Mouse (Mus musculus): ENCODE measurements around the gene Cyp39a1. TPM values are rescaled to one million over a fixed set of nuclear protein-coding genes. Genes with fewer than 3 reads are reported as not detected.

Gene Cyp39a1
- polyA plus RNA-seq, 1 experiment from 2014 or later: 12.3 TPM

DNA sequence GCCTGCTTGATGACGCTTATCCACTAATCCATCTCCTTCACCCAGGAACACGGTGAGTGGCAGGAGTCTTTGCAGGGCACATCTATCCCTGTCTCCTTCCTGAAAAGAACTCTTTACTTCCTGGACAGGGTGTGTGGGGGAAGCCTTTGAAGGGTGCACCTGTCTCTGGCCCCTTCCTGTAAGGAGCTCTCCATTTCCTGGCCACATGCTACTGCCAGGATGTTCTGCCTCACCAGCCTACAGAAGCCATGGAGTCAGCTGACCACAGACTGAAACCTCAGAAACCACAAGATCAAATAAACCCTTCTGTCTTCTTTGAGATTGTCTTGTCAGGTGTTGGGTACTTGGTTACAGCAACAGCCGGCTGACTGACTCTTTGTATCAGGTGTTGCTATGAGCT, 22.1 kb upstream of the Cyp39a1 start:
- H3K27me3 ChIP-seq: no peaks in the 10 kb centered on the region
- CTCF ChIA-PET: no interaction called here
- ATAC-seq: no peak

DNA sequence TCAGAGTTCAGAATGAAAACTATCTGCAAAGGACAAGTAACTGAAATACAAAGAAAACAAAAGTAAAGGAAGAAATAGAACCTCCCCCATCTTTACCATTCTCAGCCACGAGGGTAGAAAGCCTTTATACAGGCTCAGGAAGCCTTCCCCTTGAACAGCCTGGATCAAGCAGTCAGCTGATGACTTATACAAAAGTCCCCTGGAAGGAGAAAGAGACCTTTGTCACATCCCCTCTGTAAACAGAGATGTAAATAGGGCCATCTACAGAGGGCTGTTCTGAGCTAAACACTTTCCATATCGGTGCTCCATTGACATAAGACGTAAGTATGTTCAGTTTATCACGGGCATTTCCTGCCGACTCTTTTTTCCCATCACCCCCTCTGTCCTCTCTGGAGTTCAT, 20.3 kb upstream of the Cyp39a1 start:
- H3K27me3 ChIP-seq: no peaks in the 10 kb centered on the region
- CTCF ChIA-PET: interaction anchor here (0.8 kb wide), 1 partner anchor 26 kb away, joined by 3 read pairs; no protein-coding TSS in a partner anchor
- TF ChIP-seq CTCF (IDR thresholded peaks at IDR 0.05): no peak
- in situ Hi-C loops (cut with MboI; ENCODE audit: low pct_unique_long_range_greater_than_20kb): no loop called here
- DNase-seq (ENCODE audit: low read depth, low spot score) (no peak), ATAC-seq (no peak)
- POLR2A ChIA-PET: no interaction called here

More for the DNA sequence above, 22.1 kb upstream of the Cyp39a1 start:
- TF ChIP-seq CTCF (IDR thresholded peaks at IDR 0.05): no peak
- DNase-seq (ENCODE audit: low read depth, low spot score): no peak
- in situ Hi-C loops (cut with MboI; ENCODE audit: low pct_unique_long_range_greater_than_20kb): no loop called here
- POLR2A ChIA-PET: no interaction called here

DNA sequence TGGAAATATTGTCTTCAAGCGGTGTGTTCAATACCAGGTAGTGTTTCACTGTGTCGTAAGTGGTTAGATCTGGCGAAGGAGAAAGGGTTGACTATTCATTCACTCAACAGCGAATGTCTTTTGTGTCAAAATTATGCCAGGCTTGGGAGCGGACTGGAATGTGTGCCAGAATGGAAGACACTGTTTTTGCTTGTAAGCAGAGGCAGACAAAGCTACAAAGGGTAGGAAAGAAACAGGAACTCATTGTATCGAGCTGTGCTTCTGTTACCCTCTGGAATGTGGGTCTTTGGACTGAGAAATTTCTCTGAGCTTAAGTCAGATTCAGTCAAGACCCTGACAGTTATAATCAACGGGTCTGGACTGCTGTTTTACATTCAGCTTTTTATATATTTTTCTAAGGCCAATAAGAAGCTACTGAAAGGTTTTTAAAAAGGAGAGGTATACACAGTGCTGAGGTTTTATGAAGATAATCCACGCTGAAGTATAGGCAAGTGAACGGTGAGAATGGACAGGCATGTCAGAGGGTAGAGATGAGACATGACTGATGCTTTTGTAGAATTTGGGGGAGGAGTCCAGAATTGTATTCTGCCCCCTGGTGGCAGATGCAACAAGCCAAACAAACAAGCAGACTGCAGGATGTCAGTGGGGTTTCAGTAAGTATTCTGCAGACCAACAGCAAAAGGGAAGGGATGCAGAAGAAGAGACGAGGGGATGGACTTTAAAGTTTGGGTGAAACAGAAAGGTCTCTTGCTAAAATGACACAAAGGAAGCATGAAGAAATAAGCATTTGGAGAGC, 17.4 kb upstream of the Cyp39a1 start:
- in situ Hi-C loops (cut with MboI; ENCODE audit: low pct_unique_long_range_greater_than_20kb): no loop called here
- H3K27me3 ChIP-seq: no peaks in the 10 kb centered on the region
- ChIA-PET CTCF (interaction anchor here (1.1 to 1.3 kb wide), 2 partner anchors 9 to 11 kb away, joined by 3 read pairs; no protein-coding TSS in a partner anchor), POLR2A (no interaction called here)
- TF ChIP-seq CTCF (IDR thresholded peaks at IDR 0.05): peak; percentile 57
- ATAC-seq (no peak), DNase-seq (ENCODE audit: low read depth, low spot score) (no peak)

DNA sequence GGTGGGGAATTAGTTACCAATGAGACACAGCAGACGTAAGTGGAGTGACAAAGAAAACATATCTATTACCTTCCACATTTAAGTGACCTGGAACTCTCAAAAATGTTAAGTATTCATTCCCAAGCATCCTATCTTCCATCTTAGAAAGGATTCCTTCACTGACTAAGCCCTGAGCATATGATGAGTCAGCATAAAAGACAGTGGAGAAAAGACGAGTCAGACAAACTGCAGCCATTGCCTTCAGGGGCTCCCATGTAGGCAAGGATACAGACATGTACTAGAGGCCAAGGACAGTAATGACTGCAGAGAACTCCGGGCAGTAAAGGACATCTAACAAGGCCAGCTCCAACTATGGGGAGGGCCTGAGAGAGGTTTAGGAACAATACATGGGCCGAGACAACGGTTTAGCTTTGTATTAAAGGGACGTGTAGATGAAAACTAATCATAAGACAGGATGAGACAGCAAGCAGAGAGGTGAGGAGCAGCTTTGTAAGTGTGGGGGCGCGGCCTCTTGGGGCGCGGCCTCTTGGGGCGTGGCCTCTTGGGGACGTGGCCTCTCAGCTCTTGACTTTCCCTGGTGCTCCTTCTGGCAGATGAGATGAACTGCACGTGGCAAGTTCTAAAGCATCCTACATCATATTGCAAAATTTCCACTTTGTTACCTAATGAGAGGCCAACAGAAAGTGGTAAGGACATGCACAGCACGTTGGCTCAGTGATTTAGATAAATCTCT, 15.7 kb upstream of the Cyp39a1 start:
- no peak for ATAC-seq
- no peak for TF ChIP-seq CTCF (IDR thresholded peaks at IDR 0.05)
- CTCF ChIA-PET: interaction anchor here (1.2 kb wide), 1 partner anchor 10 kb away, joined by 3 read pairs; no protein-coding TSS in a partner anchor
- no peaks in the 10 kb centered on the region for H3K27me3 ChIP-seq
- in situ Hi-C loops (cut with MboI; ENCODE audit: low pct_unique_long_range_greater_than_20kb): no loop called here
- DNase-seq (ENCODE audit: low read depth, low spot score): no peak
- POLR2A ChIA-PET: no interaction called here

DNA sequence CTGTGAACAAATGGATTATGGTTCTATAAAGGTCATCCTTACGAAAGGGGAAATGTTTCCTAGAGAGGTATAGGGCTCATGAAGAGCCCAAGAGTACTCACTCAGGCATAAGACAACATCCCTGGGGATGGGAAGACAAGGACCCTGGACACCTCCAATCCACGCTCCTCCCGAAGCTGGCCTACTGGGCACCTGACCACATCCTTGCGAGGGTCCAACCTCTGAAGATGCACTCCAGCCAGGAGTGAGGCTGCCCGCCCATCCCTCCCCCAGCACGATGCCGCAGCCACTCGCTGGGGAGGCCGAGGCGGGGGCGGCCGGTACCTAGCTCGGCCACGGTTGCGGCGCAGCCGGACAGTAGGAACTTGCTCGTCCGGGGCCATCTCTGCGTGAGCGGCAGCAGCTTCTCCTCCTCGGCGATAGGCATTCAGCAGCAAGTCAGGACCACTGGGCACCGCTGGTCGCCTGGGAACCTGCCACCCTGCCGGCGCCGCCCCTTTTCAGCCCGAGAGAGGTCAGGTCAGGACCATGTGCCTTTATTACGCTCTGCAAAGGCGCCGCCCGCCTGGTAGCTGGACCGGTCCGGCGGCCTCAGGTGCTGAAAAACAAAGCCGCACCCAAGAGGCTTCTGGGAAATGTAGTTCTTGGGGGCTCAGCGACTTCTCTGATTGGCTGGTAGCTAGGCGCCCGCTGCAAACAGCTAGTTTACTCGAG, 492 bp upstream of the Cyp39a1 start, which contains the start of gene Slc25a27:
Gene Slc25a27 (minus strand): TSS at position 639 of the 714 bp plus-strand sequence.
- ATAC-seq: peak; percentile 94
- no peaks in the 10 kb centered on the region for H3K27me3 ChIP-seq
- no peak for TF ChIP-seq CTCF (IDR thresholded peaks at IDR 0.05)
- ChIA-PET POLR2A (no interaction called here), CTCF (interaction anchor here (1.2 to 1.3 kb wide), 2 partner anchors 22 to 202 kb away, joined by 3 read pairs; no protein-coding TSS in a partner anchor)
- in situ Hi-C loops (cut with MboI; ENCODE audit: low pct_unique_long_range_greater_than_20kb): no loop called here
- DNase-seq (ENCODE audit: low read depth, low spot score): peak; percentile 71

DNA sequence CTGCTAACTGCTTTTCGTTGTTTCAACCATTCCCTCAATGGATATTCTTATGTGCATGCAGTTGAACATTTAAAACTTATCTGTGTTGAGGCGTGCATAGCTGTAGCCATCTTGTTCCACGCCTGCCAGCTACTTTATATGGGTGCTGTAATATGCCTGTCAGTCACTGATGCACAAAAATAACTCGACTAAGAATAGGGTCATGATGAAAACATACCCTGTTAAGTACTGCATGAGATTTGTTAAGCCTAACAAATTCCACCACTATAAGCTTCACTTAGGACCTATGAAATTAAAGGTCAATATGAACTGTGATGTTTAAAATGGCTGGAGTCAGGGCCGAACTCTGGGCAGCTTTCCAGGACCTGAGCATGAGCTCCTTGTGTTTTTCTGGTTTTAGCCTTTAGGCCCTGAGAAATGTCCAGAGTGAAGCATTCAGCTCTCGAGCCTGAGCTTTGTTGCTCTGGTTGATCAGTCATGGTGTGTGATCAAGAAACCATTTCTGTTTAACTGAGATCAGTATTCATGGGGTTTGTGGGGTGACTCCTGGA, 2.0 kb downstream of the Cyp39a1 start:
- no peak for ATAC-seq
- no peaks in the 10 kb centered on the region for H3K27me3 ChIP-seq
- ChIA-PET CTCF (interaction anchor here (1.3 to 1.7 kb wide), 2 partner anchors 9 to 11 kb away, joined by 3 to 5 read pairs; no protein-coding TSS in a partner anchor), POLR2A (no interaction called here)
- no peak for DNase-seq (ENCODE audit: low read depth, low spot score)
- no peak for TF ChIP-seq CTCF (IDR thresholded peaks at IDR 0.05)
- in situ Hi-C loops (cut with MboI; ENCODE audit: low pct_unique_long_range_greater_than_20kb): no loop called here

DNA sequence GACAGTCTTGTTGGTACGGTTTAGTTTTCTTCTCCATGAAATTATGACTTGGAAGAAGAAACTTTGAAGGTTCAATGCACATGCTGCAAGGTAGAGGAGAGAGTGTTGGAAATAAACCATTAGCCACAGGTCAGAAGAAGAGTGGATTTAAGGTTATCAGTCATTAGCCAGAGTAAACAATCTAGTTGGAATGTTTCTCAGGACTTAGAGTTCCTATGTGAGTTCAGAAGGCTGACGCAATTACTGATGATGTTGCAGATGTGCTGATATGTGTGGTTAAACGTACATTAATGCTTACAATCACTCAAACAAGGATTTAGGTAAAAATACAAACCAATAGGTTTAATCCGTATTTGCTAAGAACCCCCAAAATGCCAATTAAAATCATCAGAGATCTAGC, 4.7 kb downstream of the Cyp39a1 start:
- no peak for ATAC-seq
- in situ Hi-C loops (cut with MboI; ENCODE audit: low pct_unique_long_range_greater_than_20kb): no loop called here
- no peak for DNase-seq (ENCODE audit: low read depth, low spot score)
- CTCF ChIA-PET: no interaction called here
- no peak for TF ChIP-seq CTCF (IDR thresholded peaks at IDR 0.05)
- H3K27me3 ChIP-seq: no peaks in the 10 kb centered on the region
- POLR2A ChIA-PET: no interaction called here

DNA sequence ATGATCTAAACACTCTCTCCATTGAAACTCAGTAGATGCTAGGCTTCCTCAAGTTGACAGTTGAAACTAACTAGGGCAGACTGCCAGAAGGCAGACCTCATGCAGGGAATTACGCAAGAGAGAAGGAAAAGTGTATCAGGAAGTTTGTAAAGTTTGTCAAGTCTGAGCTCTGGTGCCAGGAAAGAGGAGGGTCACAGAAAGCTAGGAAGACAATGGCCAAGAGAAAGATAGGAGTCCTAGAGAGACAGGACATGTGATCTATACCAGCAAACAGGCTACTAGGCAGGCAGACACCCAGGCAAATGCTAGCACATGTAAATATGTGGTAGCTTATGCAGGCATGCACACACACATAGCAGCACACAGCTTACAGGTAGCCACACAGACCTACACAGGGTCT, 8.0 kb downstream of the Cyp39a1 start:
- in situ Hi-C loops (cut with MboI; ENCODE audit: low pct_unique_long_range_greater_than_20kb): no loop called here
- H3K27me3 ChIP-seq: no peaks in the 10 kb centered on the region
- no peak for TF ChIP-seq CTCF (IDR thresholded peaks at IDR 0.05)
- DNase-seq (ENCODE audit: low read depth, low spot score): no peak
- POLR2A ChIA-PET: interaction anchor here (0.9 kb wide), 1 partner anchor 1479 kb away, joined by 3 read pairs; no protein-coding TSS in a partner anchor
- no peak for ATAC-seq
- CTCF ChIA-PET: no interaction called here

DNA sequence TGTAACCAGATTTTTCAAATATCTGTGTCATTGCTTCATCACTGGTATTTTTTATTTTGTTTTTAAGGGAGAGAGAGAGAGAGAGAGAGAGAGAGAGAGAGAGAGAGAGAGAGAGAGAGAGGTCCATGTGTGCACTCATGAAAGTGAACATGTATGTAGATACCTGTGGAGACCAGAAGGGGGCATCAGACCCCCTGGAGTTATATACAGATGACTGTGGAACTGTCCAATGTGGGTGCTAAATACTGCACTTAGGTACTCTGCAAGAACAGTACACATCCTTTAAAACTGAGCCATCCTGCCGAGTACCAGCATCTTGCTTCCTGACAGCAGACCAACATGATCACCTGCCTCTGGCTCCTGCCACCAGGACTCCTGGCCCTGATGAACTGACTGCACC, 9.0 kb downstream of the Cyp39a1 start:
- in situ Hi-C loops (cut with MboI; ENCODE audit: low pct_unique_long_range_greater_than_20kb): no loop called here

DNA sequence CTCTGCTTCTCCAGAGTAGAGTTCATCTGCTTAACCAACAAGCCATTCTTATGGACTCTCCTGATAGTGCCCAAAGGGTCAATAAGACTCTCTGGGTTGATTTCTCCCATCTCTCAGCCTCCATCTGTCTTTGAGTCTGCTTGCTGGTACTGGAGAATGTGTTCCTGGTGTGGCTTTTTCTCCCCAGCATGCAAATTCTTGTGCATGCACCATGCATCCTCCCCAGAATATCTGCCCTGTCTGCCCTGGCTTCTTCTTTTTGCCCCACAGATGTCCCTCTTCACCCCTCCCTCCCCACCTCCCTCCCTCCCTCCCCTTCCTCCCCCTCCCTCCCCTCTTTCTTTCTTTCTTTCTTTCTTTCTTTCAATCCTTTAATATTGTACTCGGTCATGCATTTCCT, 10.1 kb downstream of the Cyp39a1 start:
- H3K27me3 ChIP-seq: no peaks in the 10 kb centered on the region
- no peak for DNase-seq (ENCODE audit: low read depth, low spot score)
- no peak for ATAC-seq
- in situ Hi-C loops (cut with MboI; ENCODE audit: low pct_unique_long_range_greater_than_20kb): no loop called here
- no peak for TF ChIP-seq CTCF (IDR thresholded peaks at IDR 0.05)
- ChIA-PET POLR2A (no interaction called here), CTCF (interaction anchor here (1.3 to 1.5 kb wide), 2 partner anchors 9 to 189 kb away, joined by 3 to 5 read pairs; no protein-coding TSS in a partner anchor)

More for the DNA sequence above, 9.0 kb downstream of the Cyp39a1 start:
- no peak for ATAC-seq
- TF ChIP-seq CTCF (IDR thresholded peaks at IDR 0.05): no peak
- no peaks in the 10 kb centered on the region for H3K27me3 ChIP-seq
- ChIA-PET CTCF (no interaction called here), POLR2A (no interaction called here)
- no peak for DNase-seq (ENCODE audit: low read depth, low spot score)
